Mouse (Mus musculus) thymus, postnatal 36 days (tissue): ENCODE measurements at regions not wholly inside any gene's neighbourhood (a gene's known extent, or its start where the extent isn't known, plus 50 kb on each side); places are given as distances from the start of the nearest gene placed in this dataset.

Experiments
- DNase-seq, 2 experiments: peaks; one replicate each; pipeline ENCODE4 v3.0.0; 2022; ENCODE audit warnings: mixed read lengths in 2 of 2

- no peak for DNase-seq
These were observed 76.1 kb upstream of the Id2 start for GRCm38 (mm10) chr12:25173064-25173463.

- DNase-seq, result no peak
These were observed 75.5 kb upstream of the Id2 start for GRCm38 (mm10) chr12:25172450-25172849.

- DNase-seq, result no peak
These were observed 72.7 kb upstream of the Id2 start for GRCm38 (mm10) chr12:25169611-25170010.

GRCm38 (mm10) chr12:25168213-25168545, 71.2 kb upstream of the Id2 start:
- no peak for DNase-seq

- DNase-seq, result peak in 1 of 2 experiments; percentile 24
These were observed 70.7 kb upstream of the Id2 start for GRCm38 (mm10) chr12:25167504-25168212.

- DNase-seq, result no peak
These were observed 69.6 kb upstream of the Id2 start for GRCm38 (mm10) chr12:25166525-25166924.

GRCm38 (mm10) chr12:25165650-25166049, 68.7 kb upstream of the Id2 start:
- no peak for DNase-seq

- peak in 1 of 2 experiments; percentile 42 for DNase-seq
These were observed 67.8 kb upstream of the Id2 start for GRCm38 (mm10) chr12:25164724-25165123.

GRCm38 (mm10) chr12:25163541-25163940, 66.6 kb upstream of the Id2 start:
- no peak for DNase-seq

GRCm38 (mm10) chr12:25162843-25163242, 65.9 kb upstream of the Id2 start:
- no peak for DNase-seq

GRCm38 (mm10) chr12:25161939-25162338, 65.0 kb upstream of the Id2 start:
- DNase-seq, result no peak

GRCm38 (mm10) chr12:25160990-25161843, 64.3 kb upstream of the Id2 start:
- DNase-seq, result no peak

GRCm38 (mm10) chr12:25159091-25159490, 62.2 kb upstream of the Id2 start:
- DNase-seq, result no peak

- no peak for DNase-seq
These were observed 60.3 kb upstream of the Id2 start for GRCm38 (mm10) chr12:25157238-25157637.

- DNase-seq, result no peak
These were observed 58.5 kb upstream of the Id2 start for GRCm38 (mm10) chr12:25155396-25155795.

- no peak for DNase-seq
These were observed 51.2 kb upstream of the Id2 start for GRCm38 (mm10) chr12:25148099-25148498.
